Mouse (Mus musculus) fat pad, adult 2 months (tissue): ENCODE data around the gene Ybey.

Experiments used
- DNase-seq: peaks from one replicate; pipeline ENCODE4 v3.0.0-alpha.2; 2011; ENCODE audit warnings: low read depth, low spot score; ENCODE audit errors: extremely low read depth

The Ybey gene

DNA sequence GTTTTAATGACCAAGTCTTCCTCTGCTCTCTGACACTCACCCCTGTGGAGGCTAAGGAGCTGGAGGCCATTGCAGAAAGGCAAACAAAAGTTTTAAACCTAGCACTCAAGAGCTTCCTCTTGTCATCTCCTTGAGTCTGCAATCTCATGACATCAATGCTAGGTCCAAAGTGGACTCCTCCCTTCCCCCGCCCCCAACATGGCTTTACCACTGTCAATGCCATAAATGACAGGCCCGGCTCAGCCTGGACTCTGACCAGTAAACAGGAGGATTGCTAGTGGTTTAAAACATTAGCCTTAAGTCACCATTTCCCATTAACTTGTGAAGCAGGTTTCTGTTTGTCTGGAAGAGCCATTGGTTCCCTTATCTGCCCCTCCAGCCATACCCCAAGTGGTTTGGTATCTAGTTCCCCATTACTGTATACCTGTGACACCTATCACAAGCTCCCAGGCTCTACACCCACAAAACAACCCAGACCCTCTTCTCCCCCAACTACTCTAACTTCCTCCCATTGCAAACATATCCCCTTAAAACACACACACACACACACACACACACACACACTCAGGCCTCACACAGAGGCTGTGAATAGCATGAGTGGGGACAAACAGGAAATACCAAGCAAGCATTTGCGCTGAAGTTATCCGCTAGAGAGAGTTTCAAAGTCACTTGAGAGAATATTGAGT, 22.8 kb downstream of the Ybey start:
- no peak for DNase-seq

DNA sequence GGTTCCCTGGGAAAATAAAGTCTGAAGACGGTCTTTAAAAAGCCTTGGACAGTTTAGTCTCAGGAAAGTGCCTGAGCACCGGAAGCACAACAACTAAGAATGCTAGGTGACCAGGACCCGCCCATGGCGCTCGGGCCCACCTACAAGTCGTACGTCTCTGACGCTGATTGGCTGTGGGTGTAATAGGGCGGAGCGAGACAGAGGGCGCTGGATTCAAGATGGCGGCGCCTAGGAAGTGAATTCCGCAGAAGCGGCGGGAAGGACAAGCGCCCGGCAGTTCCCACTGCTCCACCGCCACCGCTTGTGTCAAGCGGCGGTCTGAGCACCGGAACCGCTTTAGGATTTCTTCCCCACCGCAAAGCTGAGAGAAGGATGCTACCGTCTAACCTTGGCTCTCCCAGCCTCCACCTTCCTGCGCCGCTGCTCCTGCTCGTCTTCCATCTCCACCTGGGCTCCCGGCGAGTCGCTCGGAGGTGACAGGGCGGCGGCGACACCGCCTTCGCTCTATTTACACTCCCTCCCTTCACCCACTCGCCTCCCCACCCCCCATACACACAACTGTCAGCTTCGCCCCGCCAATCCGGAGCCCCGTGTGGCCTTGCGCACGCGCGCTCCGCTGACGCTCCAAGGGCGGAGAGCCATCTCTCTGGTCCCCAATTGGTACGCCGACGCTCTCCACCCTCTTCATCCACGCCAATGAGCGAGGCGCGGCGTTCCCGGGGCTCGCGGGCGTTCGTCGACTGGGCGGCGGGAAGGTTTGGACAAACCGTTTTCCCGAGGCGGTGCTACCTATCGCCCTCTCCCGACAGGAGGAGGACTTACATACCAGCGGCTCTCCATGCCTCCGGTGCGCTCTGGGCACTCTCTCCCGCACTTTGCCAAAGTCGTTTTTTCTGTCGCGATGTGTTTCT, 26.5 kb downstream of the Ybey start, which contains the start of gene Pcnt:
Gene Pcnt, minus strand, starts transcription at position 609 of the 911 bp plus-strand sequence.
- DNase-seq = peak; percentile 43

DNA sequence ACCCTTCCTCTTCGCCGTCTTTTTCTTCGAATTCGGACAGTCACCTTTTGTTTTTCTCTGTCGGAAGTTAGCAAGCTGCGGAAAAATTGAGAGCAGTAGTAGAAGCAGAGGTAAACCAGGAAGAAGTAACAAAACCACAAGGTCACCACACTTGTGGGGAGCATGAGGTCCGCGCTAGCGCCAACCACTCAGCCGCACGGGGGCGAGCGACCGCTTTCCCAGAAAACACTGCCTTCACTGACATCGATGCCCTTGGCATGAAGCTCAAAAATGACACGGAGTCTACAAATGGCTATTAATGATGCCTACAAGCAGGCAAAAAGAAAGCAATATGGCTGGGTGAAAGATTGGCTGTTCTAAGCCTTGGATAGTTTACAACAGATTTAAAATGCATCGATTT, 28.6 kb downstream of the Ybey start, which contains the start of gene AC141477.1:
Gene AC141477.1, minus strand, starts transcription at position 164 of the 400 bp plus-strand sequence.
- no peak for DNase-seq

DNA sequence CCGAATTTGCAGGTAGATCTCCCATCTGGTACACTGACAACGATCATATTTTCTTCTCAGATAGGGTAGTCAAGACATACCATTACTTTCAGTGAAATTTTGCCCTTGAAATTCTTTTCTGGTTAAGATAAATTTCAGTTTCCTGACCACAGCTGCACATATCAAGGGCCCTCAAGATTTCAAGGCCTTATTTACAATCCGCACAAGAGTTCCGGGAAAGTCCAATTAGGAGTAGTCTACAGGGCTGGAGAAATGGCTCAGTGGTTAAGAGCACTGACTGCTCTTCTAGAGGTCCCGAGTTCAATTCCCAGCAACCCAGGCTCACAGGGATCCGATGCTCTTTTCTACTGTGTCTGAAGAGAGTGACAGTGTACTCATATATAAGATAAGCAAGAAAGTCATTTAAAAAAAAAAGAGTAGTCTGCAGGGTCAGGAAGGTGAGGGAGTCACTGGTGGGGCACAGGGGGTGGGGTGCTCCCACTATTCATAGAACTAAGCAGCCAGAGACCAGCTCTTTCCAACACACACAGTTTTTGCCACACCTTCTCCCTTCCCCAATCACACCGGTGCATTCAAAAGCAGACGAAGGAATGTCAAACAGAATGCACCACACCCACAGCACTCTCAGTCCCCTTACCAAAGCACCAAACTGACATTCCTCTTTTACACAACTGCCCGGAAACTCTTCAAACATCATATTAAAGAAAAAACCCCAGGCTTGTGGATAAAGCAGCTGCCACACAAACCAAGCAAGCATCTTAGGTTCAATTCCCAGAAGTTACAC, 29.6 kb downstream of the Ybey start:
- DNase-seq = no peak

DNA sequence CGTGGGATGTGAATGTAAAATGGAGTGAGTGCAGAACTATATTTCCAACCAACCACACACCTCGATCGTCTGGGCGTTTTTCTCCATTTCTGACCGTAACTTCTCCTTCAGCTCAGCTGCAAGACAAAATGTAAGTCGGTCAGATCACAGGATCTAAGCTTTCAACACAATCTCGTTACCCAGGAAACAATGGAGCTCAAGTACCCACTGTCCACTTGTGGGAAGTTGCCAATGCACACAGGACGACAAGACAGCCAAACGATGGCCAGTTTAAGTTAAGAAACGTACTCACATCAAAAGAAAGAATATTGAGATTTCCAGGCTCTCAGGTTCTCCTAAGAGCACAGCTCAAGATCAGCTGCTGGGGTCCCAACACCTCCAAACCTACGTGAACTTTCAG, 35.0 kb downstream of the Ybey start:
- DNase-seq = no peak

DNA sequence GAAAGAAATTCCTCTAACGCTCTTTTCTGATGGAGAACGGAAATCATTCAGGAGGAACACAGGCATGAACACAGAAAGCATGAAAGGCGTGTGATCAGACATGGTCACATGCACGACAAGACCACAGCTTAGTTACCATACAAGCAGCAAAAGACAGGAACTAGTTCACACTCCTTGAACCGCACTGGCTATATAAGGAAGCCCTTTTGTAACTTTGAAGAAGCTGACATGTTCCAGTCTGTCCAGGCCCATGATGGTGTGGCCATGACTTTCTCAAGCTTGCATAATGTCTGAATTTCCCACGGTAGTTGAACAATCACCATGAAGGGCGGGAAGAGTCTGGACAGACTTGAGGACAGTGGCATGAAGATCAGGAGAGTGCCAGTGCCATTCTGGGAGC, 43.2 kb downstream of the Ybey start:
- DNase-seq = no peak

DNA sequence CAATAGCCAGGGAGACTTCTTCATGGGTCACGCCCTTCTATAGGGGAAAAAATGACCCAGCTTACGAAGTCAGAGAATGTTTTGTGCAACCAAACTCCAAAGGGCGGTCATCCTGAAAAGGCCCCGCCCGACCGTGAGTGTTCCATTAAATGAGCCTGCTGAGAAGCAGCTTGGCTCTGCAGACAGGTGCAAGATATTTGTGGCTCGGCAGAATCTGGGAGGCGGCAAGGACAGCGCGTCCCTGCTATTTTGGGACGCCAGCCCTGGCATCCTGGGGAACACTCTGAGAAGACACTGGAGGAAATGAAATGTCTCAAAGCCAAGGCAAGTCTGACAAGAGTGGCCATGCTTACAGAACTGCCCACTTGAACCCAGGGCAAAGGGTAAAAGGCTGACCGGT, 52.1 kb downstream of the Ybey start:
- no peak for DNase-seq
